Mouse (Mus musculus) gastrocnemius, postnatal 25 days (tissue): ENCODE results near the gene Vasp. TPM values are rescaled to one million over a fixed set of nuclear protein-coding genes. Genes with fewer than 3 reads are reported as not detected.

Source experiments
- DNase-seq: peaks from one replicate; pipeline ENCODE4 v3.0.0; 2022
- long read RNA-seq, 2 experiments: library from polyadenylated mRNA; stranded (forward); transcript quantifications; one replicate each; pipeline ENCODE4 v2.0.0; 2021
- total RNA-seq, 2 experiments: library from RNA; stranded (reverse); gene quantifications; 1 replicate in 1 of 2; 2 replicates in 1 of 2; pipeline ENCODE4 v1.2.3; 2021

The Vasp gene
- 10 to 100 TPM; 16.3 to 18.0 TPM for total RNA-seq
- long read RNA-seq, experiment 1, partial matches to known transcripts: 0 of 3 reads
- long read RNA-seq, experiment 1, other reads (novel, unspliced or antisense): 1 of 3 reads
- long read RNA-seq, experiment 2, transcript Vasp-201 (13 exons, 2,215 nt): major isoform, 7 of 10 reads
- long read RNA-seq, experiment 2, partial matches to known transcripts: 1 of 10 reads
- long read RNA-seq, experiment 2, other reads (novel, unspliced or antisense): 2 of 10 reads

GRCm38 (mm10) chr7:19271238-19272172 is at the start of gene Vasp:
Vasp (minus strand) TSS chr7:19271817.
- DNase-seq: peak; percentile 77

GRCm38 (mm10) chr7:19320637-19321036 is 49.0 kb upstream of the Vasp start:
- no peak for DNase-seq

- peak; percentile 96 for DNase-seq
Measured at GRCm38 (mm10) chr7:19319906-19320305, 48.3 kb upstream of the Vasp start.

- no peak for DNase-seq
Measured at GRCm38 (mm10) chr7:19319458-19319857, 47.8 kb upstream of the Vasp start.

DNA sequence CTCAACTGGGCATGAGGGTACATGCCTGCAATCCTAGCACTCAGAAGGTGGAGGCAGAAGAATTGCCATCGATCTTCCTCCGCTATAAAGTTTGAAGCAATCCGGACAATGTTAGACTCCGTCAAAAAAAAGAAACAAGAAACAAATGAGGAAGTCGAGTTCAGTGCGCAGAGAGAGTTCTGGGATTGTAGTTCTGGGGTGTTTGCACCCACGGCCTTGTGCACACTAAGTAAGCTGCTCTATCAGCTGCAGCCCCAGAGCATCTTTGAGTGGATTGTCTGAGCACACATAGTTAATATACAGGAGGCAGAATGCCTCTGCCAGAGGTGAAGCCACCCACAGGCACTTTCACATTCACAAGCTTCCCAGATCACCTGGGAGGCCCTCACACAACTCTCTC is 47.1 kb upstream of the Vasp start:
- no peak for DNase-seq

- DNase-seq: no peak
Measured at GRCm38 (mm10) chr7:19318201-19318600, 46.6 kb upstream of the Vasp start.

GRCm38 (mm10) chr7:19316451-19317161 is 45.0 kb upstream of the Vasp start:
- peak; percentile 35 for DNase-seq

GRCm38 (mm10) chr7:19314033-19314432 is 42.4 kb upstream of the Vasp start:
- no peak for DNase-seq

- no peak for DNase-seq
Measured at GRCm38 (mm10) chr7:19311991-19312390, 40.4 kb upstream of the Vasp start.

DNA sequence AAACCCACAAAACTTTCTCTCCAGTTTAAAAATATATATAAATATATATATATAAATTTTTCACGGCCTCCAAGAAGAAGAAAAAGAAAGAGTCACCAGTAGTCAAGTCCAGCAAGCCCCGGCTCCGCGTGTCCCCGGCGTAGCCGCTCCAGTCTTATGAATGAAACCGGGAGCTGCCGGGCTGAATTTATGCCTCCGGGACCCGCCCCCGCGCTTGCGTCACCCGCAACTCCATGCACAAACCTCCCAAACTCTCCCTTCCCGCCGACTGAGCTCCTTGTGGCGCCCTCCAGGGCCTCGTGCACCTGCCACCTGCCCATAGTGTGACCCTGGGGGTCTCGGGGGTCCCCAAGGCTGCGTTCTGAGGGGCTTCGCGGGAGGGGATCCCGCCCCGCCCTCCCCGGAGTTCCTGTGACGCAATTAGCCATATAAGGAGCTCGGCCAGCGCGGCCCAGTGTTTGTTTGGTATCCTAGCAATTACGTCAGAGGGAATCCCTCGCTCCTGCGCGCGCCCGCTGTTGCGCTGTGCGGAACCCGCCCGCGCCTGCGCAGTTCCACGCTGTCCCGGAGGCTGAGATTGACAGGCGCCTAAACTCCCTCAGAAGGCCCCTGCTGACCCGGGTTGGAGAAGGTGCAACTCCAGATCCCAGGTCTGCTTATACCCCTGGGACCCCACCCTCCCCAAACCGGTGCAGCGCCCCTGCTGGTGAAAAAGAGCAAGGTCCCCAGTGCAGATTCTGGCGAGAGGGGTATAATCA is 38.4 kb upstream of the Vasp start, which contains the start of gene Fosb:
TSS of gene Fosb (minus strand) at position 168 of the 758 bp plus-strand sequence.
- DNase-seq: peak; percentile 93

DNA sequence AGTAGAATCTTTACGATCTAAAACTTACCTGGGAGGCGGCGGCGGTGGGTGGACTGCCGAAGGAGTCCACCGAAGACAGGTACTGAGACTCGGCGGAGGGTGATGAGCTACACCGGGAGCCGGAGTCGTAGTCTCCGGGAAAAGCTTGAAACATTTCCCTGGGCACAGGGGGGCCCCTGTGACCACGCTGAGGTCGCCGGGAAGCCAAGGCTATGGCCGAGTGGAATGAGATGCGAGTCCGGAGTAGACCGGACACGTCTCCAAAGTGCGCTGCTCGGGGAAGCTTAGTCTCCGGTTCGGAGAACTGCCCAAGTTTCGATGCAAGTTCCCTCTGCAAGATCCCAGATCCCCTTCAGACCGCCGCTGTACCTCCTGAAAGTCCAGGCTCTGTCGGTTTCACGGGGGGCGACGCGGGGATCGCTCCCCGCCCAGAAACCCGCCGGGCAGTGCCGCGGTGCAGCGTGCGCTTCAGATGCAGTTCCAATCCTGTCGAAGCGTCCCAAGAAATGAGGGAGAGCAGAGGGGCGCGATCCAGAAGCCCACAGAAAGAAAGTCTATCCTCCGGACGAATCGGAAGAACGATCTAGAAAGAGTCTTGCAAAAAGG is 37.8 kb upstream of the Vasp start:
- DNase-seq: no peak

GRCm38 (mm10) chr7:19308454-19309277 is 37.0 kb upstream of the Vasp start:
- DNase-seq: peak; percentile 97

DNA sequence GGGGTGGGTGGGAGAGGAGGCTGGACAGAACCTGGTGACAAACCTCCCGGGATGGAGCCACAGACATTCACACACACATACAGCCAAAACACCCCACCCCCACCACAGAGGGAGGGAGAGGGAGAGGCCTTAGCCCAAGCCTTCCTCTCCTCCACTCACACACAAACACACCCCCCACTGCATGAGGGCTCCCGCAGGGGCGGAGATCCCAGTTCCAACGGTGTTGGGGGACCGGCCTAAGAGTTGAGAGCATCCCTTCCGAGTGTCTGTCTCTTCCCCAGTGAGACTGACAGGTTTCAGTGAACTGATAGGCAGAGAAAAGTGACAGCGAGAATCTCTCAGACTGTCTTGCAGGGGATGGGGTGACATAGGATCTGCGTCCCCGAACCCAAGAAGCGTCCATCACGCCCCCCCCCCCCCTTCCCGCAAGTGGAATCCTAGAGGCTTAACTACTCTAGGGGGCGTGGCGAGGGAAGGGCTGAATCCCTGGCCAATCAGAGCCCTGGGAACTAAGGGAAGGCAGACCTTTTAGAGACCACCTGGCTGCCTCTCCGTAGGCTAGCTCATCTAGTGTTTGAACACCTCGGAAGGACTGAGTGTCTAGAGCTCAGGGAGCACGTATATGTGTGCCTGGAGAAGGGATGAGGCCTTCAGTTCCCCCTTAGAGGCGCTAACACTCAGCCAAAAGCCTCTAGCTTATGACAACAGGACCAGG is 36.3 kb upstream of the Vasp start:
- peak; percentile 75 for DNase-seq

GRCm38 (mm10) chr7:19306819-19307738 is 35.5 kb upstream of the Vasp start:
- no peak for DNase-seq

GRCm38 (mm10) chr7:19305796-19306765 is 34.5 kb upstream of the Vasp start:
- DNase-seq: no peak

GRCm38 (mm10) chr7:19305413-19305735 is 33.8 kb upstream of the Vasp start:
- no peak for DNase-seq
